Mouse (Mus musculus): ENCODE measurements around the gene Cachd1.
A peak's percentile ranks its signal among the peaks of the same experiment; 100 is the strongest.

Cachd1 gene

DNA sequence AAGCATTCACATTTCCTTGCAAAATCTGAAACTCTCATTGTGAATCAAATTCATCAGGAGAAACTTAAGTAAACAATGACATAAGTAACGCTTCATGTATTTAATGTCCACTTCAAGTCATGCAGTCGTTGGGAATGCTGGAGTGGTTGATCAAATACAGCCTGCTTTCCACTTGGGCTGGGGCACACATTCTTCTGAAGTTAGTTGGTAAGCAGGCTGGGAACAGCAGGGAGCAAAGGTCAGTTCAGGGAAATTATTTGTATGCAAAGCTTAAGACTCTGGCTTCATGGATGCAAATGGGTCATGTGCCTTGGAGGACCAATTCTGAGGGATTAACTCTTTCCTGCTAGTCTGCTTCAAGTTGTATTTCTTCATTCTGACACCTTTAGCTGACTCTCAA is 16.7 kb downstream of the Cachd1 start:
- peak; percentile 70 to 80 for DNase-seq

DNA sequence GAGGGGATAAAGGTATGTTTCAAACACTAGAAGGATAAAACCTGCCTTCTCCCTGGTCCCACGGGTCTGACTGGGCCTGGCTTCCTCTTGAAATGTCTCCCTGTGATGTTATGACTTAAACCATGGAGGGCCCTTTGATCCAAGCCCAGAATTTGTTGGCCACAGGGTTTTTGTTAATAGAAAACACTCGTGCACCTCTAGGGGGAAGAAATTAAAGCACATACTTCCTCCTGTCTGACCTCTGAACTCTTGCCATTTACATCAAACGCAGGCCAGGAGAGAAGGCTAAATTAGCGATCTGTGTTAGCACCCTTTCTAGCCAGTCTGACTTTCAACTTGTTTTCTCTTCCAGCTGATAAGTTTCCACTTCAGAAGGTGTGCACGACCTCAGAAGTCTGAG is 19.0 kb downstream of the Cachd1 start:
- DNase-seq = no peak

- DNase-seq = peak; percentile 74 to 78
Observed at GRCm38 (mm10) chr4:100800730-100801442, 24.4 kb downstream of the Cachd1 start.

DNA sequence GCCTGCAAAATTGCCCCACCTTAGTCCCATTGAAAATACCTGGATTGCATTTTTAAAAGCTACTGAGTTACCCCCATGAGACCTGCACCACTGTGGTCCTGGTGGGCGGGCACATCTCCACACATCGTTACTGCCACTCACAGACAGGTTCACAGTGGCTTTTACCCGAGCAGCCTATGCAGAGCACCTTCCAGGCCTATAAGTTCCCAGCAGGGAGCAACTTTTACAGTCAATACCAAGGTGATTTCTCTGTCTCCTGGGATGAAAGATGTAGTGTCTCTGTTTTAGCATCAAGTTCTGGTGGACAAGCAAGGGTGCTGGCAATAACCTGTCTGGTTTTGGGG is 24.9 kb downstream of the Cachd1 start:
- DNase-seq = no peak

DNA sequence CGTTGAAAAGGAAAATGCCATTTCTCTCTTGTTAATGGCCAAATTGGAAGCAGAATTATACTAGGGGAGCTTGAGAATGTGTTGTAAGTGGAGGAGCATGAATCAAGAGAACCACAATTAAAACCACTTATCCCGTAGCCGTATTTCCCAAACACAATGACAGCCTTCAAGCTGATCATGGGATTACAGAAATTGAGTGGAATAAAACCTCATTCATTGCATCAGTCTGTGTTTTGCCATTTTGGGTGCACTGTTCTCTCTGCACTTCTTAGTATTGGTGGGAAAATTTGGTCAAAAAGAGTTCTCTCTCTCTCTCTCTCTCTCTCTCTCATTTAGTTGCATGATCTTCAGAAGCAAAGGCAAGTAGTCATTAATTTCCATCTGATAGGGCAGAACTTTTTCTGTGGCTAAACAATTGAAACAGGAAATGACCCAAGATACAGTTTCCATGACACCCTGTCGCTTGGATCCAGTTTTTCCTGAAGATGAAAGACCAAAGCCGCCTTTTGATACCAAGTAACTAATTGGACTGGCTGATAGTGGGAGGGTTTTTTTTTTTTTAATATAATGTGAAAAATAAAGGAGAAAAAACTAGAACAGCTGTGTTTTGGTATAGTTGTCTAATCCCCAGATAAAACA is 34.7 kb downstream of the Cachd1 start:
- no peak for DNase-seq

DNA sequence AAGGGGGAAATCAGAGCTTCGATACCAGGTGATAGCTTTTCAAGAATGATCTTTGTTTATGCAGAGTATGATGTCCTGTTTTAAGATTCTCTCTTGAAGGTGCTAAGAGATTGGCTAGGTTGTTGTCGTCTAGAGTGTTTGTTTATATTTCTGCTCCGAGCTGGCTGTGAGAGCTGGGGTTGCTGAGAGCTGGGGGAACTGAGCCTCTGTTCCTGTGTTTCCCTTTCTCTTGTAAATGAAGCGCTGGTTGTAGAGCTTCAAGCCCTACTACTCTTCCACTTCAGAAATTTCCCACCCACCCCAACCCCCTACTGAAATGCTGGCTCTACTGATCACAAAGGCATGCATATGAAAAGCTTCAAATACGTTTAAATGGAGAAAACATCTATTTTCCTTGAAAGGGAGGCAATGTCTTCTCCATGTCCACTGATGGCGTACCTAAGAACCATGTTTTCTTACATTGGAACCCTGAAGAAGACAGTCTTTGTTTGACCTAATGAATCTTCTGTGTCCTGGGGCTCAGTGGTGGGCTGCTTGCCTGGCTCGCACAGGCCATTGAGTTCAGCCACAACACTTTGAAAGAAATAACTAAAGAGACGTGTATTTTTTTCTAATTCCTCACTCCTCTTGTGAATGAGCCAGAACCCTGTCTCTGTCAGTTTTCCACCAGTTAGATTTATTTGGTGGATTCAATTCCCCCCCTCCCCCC is 35.5 kb downstream of the Cachd1 start:
- no peak for DNase-seq

DNA sequence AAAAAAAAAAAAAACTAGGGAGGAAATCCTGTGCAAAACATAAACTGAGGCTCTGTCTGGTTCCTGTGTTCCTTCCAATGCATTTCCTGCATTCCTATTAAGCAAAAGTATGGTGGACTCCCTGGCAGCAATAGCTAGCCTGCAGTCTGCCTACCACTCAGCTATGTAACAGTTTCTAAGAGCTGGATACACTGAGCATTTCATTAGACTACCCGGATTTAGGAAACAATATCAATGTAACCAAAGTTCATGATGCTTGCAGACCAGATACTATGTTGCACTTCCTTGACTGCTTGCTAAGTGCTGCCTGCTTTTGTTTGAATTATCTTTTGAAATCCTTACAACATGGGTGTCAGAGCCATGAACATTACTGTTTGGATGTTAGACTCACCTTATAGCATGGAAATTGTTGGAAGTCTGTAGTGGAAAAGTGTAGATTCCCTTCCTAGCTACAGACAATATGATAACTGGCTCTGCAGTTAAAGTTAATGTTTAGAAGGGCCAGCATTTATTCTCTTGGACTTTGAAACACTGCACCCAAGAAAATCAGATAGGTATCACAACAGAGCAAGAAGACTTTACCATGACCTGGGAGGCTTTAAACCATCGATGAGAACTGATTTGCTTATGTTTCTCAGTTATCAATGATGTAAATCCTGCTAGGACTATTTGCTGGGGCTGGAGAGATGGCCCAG is 37.4 kb downstream of the Cachd1 start:
- DNase-seq = no peak

GRCm38 (mm10) chr4:100819238-100819637 is 42.8 kb downstream of the Cachd1 start:
- no peak for DNase-seq

- DNase-seq = no peak
Observed at GRCm38 (mm10) chr4:100822526-100822925, 46.1 kb downstream of the Cachd1 start.

DNA sequence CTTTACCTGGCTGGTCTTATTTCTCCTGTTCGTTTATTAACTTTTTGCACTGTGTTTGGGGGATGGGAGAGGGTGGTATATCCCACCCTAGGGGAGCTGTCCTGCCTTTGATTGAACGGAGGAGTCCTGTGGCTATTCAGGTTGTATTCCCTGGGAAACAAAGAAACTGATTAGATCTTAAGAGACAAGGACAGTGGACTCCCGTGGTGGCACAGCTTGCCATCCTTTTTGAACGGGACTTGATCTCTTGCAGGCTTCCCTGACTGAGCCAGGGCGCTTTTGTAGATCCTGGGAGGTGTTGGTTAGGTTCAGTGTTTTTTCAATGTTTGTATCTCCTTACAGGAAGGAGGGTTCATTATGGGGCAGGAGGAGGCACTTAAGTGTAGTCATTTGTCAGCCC is 50.9 kb downstream of the Cachd1 start:
- no peak for DNase-seq

DNA sequence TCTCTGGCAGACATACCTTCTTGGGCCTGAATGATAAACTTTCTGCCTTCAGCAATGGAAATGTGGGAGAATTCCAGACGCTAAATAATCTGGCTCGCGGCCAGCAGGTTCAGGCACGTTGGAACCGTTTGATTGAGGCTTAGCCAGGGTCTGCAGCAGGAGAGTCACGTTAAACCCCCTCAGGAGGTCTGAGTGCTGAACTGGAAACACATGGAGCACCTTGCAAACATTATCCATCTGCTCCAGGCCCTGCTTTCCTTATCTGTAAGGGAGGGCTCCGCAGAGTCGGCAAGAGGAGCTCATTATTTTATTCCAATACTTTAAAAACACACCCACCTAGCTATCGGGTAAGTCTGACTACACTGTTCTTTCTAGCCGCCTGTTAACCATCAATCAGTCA is 52.3 kb downstream of the Cachd1 start:
- peak in 1 of 2 experiments; percentile 20 for DNase-seq

DNA sequence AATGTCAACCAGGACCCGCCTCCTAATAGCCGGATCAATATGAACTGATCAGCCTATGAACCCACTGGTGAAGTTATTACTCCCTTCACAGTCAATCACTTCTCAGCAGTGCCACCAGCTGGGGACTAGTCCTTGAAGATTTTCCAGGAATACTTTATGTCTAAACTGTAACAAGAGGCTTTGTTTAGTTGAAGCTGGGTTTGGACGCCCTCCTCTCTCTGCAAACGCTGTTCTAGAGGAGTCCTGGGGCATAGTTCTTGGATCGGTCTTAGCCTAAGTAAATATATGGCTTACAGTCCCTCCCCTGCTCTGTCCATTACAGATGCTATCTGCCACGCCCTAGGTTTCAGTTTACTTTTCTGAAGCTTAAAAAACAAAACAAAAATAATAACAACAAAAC is 60.7 kb downstream of the Cachd1 start:
- no peak for DNase-seq

DNA sequence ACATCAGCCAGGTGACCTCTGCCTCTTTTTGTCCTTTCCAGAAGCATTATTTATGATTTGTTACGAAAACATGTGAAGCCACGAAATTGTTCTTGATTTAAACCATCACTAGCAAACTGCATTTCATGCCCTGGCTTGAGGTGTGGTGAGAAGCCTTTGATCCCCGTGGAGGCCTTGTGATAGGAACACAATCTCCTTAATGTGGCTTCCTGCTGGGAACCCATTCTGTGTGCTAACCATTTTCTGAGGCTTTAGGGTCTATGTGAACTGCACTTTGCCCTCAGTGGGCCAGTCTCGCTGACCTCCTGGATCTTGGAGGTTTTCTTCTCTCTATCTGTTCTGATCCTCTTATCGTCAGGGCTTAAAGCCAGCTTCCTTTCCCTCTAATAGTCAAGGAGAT is 66.2 kb downstream of the Cachd1 start:
- DNase-seq = no peak

GRCm38 (mm10) chr4:100843119-100843518 is 66.6 kb downstream of the Cachd1 start:
- no peak for DNase-seq

DNA sequence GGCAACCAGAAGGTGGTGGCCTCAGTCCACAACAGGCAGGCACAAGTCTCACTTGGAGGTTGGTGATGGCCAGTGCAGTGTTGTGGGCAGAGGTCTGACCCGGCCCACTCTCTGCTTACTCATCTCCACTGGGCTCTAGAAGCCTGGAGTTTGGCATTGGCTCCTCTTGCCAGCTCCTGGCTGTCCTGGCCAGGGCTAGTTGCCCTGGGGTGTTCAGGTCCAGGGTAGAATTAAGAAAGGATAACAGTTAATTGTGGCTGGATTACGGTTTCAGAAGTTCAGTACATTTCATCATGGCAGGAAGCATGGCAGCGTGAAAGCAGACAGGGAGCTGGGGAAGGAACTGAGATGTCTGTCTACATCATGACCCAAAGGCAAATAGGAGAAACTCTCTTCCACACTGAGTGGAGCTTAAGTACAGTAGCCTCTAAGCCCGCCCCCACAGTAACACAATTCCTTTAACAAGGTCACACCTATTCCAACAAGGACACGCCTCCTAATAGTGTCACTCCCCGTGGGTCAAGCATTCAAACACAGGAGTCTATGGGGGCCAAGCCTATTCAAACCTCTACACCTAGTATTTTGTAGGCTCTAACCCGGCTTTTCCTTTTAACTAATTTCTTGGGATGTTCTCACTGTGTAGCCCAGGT is 74.5 kb downstream of the Cachd1 start:
- peak in 1 of 2 experiments; percentile 62 for DNase-seq

DNA sequence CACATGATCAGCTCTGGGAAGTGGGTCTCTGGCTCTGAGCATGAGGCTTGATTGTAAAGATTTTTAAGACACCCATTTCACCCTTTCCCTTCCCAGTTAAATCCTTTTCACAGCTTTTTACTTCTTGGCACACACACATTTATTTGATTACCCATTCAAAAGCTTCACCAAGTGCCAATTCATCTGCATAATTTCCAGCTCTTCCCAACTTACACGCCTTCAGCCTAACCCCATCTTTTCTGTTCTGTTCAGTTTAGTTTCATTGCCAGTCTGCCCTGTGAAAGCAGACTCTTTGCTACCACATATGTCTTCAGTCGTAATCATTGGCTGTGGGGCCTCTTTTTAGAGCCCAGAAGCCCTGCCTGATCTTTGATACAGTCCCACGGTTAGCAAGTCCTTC is 76.0 kb downstream of the Cachd1 start:
- DNase-seq = no peak

DNA sequence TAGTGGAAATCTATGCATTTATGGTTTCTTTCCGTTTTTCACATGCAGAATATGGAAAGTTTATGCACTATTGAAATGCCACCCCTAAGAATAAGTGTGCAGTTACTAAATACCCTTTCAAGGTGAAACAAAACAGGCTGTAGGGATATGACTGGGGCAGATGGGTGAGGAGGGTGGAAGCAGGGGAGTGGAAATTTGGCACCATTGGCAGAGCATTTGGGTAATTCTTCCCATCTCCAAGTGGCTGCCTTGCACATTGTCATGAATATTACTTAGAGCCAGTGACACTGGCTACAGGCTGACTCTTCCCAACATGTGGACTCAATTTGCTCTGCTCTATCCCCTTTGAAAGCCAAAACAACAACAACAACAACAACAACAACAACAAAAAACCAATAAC is 77.0 kb downstream of the Cachd1 start:
- DNase-seq = no peak

DNA sequence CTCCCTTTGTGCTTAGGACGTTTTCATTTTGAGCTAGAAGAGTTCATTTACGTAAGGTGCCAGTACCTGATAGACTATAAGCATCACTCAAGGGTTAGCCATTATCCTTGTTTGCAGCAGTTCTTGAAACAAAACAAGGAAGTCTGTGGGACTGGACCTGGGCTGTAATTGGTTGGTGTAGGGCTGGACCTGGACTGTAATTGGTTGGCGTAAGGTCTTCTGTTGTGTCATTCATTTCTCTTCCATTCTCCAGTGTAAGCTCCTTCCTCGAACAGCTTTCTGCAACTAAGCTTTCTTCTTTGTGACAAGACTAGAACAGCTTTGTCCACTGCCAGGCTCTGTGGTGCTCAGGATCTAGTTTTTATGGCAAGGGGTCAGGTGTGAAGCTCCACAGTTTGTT is 78.9 kb downstream of the Cachd1 start:
- DNase-seq = no peak

DNA sequence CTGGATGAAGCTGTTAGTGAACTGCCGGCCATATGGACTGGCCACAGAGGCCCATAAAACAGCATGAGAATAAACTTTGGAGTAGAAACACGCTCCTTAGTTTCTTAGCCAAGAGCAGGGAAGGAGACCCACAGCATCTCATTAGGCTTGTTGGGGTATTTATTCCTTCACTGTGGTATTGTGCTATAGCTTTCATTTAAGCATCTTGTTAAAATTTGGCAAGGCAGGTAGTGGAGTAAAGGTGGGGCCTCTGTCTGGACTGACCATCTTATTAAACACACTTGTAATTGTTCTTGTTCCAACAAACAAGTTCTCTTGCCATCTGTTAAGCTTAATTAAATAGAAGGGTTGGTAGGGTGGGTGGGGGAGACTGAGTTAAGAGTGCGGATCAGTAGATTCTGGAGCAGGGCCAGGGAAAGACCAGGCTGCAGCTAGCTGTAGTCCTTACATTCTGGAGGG is 81.0 kb downstream of the Cachd1 start:
- no peak for DNase-seq

DNA sequence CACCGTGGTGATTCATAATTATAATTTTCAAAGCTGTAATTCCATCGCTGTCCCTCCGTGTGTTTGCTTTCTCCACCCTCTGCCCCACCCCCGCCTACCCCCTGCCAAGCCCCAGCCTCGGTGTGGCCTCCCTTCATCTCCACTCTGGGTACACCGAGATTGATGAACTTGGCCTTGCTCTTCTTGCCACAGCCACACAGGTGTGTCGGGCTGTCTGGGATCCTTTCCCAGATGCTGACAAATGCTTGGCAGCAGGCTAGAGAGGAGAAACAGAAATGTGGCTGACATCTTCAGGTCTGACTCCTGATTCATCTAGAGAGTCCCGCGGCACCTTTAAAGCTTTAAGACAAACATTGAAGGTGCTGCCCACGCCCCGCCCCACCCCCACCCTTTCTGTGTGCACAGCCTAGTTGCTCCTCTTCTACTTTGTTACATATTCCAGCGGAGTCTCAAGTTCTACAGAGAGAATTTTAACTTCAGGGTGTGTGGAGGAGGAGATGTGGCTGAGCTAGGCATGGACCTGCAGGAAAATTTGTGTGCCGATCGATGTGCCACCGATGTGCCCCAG is 87.5 kb downstream of the Cachd1 start:
- DNase-seq = no peak

DNA sequence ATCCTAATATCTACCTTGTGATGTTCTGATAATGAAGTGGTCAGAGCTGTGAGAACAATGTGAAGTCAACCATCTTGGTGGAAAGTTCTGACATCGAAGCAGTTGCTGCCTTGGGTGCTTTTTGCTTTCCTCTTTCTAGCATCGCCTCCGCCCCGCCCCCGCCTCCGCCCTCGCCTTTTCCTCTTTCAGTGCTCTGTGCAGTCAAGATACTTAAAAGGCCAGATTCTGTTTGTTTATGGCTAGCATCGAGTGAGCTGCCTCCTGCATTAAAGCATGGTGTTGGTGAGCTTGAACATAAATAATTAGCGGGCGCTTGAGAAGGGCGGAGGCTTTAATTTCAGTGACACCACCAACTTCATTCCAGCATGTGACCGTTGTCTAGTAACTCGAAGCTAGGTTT is 88.9 kb downstream of the Cachd1 start:
- no peak for DNase-seq

- no peak for DNase-seq
Observed at GRCm38 (mm10) chr4:100865962-100866703, 89.7 kb downstream of the Cachd1 start.

Data from kidney, postnatal 25 days (tissue).